Mouse (Mus musculus) adrenal gland, postnatal 25 days (tissue): Measurements from ENCODE around the gene Arhgap15. TPM values are rescaled to one million over a fixed set of nuclear protein-coding genes. Genes with fewer than 3 reads are reported as not detected.
A peak's percentile ranks its signal among the peaks of the same experiment; 100 is the strongest.

Experiments used
- DNase-seq: peaks from one replicate; pipeline ENCODE4 v3.0.0; 2021; ENCODE audit warnings: mixed read lengths
- total RNA-seq: library from RNA; stranded (reverse); gene quantifications from 2 replicates; pipeline ENCODE4 v1.2.3, GENCODE M21; 2021

Gene Arhgap15
- total RNA-seq, 1 experiment from 2014 or later, result 2.2 TPM

DNA sequence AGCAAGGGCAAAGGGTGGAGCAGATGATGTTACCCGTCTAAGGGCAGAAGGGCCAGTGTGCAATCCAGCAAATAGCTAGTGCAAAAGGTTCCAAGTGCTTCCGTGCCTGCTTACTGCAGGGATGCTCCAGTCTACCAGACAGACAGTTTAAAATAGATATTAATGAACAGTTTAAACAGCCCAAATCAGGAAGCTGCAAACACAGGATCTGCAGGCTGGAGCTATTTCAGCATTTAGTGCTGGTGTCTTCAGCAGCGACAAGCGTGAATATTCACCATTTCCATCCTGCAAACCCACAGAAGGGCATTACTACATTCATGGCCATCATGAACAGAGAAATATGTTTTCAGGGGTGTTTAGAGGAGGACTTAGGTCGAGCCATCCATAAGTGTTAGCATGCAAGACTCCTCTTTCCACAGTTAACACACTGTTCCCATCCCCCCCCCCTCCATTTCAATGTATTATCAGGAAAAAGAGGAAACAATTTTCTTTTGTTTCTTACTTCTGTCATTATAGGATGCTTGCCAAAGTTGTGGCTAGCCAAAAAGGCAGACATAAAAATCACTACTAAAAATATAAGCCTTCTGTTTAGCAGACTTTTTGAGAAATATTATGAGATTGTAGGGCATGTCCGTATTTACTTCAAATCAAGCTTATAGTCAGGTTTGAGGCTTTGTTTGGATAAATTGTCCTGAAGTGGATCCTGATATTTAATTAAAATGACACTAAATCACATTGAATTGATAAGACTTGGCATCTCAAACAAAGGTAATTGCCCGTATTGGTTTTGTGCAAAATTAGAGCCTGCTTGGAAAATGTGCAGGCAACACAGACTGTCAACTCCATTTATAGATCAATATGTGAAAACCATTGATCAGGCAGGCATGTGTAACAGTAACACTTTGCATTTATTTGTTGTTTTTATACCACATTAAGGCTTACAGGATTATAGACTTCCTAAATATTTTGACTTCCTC, 35.4 kb downstream of the Arhgap15 start:
- no peak for DNase-seq

- DNase-seq, result no peak
Observed at GRCm38 (mm10) chr2:43786101-43786500, 37.5 kb downstream of the Arhgap15 start.

DNA sequence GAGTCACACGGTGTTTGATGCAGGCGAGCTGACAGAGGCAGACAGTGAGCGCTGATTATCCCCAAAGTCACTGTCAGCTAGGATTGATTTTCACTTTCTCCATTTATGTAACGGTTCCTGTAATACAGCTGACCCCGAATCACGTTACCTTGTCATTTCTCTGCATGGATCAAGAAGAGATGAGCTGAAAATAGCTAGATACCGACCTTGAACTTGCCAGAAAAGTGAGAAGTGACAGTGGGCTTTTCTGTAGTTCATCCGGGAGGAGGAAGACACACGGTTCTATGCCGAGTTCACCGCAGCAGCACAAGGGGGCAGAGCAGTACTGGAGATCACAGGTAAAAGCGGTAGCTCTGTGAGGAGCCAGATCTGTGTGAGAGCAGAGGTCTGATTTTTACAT, 38.5 kb downstream of the Arhgap15 start:
- DNase-seq, result peak; percentile 16

- no peak for DNase-seq
Observed at GRCm38 (mm10) chr2:43788484-43788883, 39.9 kb downstream of the Arhgap15 start.

DNA sequence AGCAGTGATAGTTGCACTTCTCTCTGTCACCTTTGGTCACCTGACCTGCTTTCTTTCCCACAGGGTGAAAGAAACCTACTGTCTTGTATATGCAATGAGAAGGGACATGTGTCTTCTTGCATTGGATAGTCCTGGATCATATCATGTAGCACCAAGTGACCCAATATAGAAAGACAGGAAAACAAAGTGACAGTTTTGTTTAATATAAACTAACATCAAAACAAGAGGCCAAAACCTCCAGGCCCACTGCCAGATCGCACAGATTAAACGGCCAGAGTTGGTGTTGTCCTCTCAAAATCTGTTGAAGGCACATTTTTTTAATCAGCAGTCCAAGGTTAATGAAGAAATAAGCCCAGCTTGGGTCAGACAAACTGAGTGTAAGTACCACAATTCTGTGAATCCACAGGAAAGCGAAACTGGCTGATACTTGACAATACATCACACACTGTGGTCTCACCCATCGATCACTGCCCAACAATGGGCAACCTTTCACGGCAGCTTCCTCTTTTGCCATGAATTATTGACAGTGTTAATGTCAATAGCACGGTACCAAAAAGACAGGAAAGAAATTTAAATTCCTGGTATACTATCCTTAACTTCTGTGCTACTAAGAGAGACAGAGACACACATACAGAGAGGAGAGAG, 41.5 kb downstream of the Arhgap15 start:
- DNase-seq, result no peak

- no peak for DNase-seq
Observed at GRCm38 (mm10) chr2:43791575-43791974, 43.0 kb downstream of the Arhgap15 start.

DNA sequence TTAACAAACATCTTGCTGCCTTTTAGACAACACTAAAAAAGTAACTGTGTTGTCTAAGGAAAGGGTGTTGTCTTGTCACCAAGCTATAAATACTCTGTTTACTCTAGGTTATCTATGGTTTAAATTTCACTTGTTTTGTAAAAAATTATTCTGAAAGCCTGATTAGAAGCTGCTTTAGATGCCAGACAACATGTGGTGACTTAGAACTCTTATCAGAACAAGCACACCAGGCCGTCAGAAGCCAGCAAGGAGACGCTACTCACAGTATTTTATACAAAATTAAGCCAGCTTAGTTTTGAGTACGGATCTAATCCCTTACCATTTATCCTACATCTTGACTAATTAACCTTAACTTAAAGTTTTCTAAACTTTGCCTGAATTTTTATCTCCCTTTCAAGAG, 44.5 kb downstream of the Arhgap15 start:
- DNase-seq, result no peak

DNA sequence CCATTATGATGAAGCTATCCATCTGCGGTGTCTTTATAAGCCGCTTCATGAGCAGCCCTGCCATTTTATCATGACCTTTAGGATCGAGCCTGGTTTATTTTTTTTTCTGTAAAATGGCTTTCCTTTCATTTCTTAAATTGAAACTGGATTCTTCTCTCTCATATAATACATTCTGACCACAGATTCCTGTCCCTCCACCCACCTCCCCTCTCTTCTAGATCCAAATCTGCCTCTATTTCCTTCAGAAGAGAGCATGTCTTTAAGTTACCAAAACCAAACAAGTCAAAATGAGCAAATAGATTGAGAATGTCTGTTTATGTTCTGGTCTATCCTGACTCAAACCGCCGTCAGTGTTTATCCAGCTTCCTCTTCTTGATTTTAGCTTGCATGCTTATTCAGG, 46.1 kb downstream of the Arhgap15 start:
- DNase-seq, result no peak

GRCm38 (mm10) chr2:43796448-43796847, 47.8 kb downstream of the Arhgap15 start:
- no peak for DNase-seq

DNA sequence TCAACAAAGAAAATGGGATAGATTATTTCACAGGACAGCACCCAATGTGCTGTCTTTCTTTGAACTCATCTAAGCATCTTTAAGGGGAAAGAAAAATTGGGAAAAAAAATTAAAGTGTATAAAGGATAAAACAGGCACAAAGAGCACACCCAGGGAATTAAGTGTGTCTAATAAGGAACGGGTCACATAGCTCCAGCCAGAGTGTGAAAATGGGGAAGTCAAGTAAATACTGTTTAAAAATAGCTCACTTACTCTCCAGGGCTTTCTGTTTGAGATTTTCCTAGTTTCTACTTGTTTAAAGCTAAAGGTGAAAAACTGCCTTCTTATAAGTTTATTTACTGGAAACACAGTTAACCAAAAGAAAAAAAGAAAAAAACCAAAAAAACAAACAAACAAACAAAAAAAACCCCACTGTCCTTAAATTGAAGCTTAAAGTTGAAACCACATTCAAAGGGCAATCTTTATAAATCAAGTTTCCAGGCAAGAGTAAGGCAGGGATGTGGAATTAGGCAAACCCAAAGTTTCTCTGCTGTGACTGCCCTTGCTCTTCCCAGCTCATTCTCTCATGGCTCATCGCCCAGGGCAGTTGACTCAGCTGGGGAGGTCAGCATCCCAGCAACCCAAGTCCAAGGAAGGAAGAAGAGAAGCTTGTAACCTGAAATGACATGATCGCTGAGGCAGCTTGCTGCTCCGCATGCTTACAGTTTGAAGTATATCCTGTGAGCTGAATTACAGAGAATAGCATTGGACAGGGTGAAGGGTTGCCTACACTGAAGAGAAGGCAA, 57.5 kb downstream of the Arhgap15 start:
- peak; percentile 55 for DNase-seq

DNA sequence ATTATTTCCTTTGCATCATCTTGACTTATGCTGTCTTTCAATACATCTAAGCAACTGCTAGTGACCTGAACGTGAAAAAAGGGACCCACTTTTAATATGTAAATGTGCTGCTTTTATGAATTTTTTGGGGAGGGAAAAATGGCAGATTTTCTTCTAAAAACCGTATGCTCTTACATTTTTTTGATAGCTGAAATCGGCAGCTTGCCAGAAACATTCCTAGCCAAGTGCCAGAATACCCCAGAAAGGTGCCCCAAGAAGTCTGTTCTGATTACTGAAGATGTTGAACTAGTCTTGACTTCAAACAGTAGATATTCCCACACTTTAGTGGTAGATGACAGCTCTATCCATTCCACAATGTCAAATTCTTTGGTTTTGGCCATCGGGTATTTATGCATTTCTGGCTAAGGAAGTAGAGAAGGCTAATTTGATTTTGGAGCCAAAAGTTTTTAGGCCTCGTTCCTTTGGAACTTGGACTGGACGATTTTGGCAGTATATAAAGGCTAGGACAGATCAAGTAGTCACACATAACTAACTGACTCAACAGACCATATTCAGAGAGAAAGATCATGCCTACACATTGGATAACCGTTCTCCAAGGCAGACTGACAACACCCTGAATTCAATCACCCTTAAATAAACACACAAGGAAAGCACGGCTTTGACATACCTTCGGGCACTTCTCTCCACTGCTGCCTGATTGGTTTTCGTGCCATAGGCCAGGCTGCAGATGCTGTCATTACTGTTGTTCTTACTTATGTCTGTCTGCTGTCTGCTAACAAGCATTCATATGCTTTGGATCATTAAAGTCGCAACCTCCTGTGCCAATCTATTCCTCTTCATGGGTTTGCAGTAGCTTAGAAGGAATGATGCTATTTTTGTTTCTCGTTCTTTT, 67.5 kb downstream of the Arhgap15 start:
- DNase-seq, result no peak

- peak; percentile 9 for DNase-seq
Observed at GRCm38 (mm10) chr2:43816788-43817581, 68.4 kb downstream of the Arhgap15 start.

- DNase-seq, result no peak
Observed at GRCm38 (mm10) chr2:43835931-43836330, 87.3 kb downstream of the Arhgap15 start.

- DNase-seq, result peak; percentile 11
Observed at GRCm38 (mm10) chr2:43841644-43842043, 93.0 kb downstream of the Arhgap15 start.

- no peak for DNase-seq
Observed at GRCm38 (mm10) chr2:43851195-43851594, 102.6 kb downstream of the Arhgap15 start.

- DNase-seq, result no peak
Observed at GRCm38 (mm10) chr2:43862709-43863108, 114.1 kb downstream of the Arhgap15 start.

DNA sequence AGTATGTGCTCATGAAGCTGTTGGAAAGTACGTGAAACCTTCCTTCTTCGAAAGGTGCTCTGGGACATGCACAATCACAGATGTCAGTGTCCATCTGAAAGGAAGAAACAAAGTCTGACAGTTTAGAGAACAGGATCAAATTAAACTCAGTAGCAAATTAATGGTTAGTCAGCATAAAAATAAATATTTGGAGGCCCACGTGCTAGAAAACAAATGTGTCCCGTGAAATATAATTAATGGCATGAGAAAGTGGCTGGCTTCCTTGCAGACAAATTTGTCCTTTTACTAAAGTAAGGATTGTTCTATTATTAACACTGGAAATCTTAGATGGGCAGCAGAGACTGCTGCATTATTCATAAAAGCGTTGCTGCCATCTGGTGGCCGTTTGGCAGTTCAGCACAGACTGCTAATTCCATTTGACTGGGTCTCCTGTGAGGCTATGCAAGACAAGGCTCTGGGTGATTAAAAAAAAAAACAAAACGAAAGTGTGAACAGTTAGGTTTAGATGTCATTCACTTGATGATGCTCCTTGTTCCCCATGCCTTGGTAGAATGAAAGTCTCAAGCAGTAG, 153.9 kb downstream of the Arhgap15 start:
- DNase-seq, result peak; percentile 78

GRCm38 (mm10) chr2:43907496-43907895, 158.9 kb downstream of the Arhgap15 start:
- DNase-seq, result no peak

- DNase-seq, result no peak
Observed at GRCm38 (mm10) chr2:43914104-43914503, 165.5 kb downstream of the Arhgap15 start.

DNA sequence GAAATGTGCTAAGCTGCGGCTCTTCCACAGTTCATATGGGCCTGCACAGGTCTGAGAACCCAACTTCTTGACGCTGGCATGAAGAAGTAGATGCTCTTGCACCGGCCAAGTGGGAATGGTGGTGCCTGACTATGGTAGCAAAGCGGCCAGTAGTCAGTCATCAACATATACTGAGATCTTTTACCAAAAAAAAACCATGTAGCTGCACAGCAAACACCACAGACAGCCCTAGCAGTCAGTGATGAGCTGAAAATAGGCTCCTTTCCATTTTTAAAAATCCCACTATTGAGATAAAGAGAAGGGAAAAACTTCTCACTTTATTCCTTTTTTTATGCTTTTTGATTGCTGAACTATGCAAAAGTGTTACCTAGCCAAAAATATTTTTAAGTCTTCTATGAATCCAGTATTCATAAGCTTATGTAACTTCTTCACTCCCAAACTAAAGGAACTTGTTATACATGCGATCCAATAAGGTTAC, 175.3 kb downstream of the Arhgap15 start:
- DNase-seq, result no peak
